In the genomic region with DNA sequence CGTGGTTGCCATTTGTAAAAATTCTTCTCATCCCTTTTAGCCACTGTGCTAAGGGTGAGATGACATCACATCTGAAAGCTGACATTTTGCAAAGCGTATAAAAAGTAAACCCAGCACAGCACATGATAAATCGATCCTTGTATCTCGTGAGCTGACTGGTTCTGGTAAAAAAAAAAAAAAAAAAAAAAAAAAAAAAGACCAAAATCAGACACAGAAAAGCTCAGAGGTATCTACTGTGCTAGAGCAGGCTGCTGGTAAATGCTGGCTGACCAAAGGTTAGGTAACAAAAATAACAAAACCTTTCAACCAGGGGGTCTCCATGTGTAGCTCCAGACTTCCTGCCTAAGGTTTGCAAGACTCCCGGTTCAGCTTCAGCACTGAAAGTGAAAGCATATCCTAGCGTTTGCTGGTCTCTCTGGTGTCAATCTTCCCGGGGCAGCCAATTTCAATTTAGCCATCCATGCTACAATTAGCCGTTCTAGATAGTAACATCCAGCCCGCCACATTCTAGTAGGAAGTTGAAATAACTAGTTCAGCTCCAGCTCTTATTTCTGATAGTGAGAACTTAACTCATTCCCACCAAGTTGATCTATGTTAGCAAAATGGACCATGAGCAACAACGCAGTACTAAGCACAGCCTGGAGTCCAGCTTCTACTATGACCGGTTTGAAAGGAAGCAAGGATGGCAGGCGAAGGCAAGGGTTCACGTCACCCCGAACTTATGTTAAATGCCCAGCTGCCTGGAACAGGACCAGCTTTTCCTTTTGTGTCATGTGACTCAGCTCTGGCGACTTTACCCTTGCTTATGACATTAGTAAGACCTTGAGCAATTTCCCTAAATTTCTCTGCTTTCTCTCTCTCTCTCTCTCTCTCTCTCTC, we compare ENCODE assay signal across 8 mouse cellular contexts. TPM values are rescaled to one million over a fixed set of nuclear protein-coding genes. Genes with fewer than 3 reads are reported as not detected.
DNase-seq lines count a peak whose midpoint lies in the region; ATAC-seq and TF ChIP-seq lines count a peak whose summit lies in the region.

No protein-coding gene starts in this region.

- no peaks in the 10 kb centered on the region for H3K9me3 ChIP-seq in kidney, embryonic 15.5 days (replicated peaks)
- no peaks in the 10 kb centered on the region for H3K9me3 ChIP-seq in intestine, embryonic 15.5 days

- H3K27me3 ChIP-seq in kidney, embryonic 15.5 days, result no peaks in the 10 kb centered on the region
- H3K27me3 ChIP-seq in intestine, embryonic 15.5 days (replicated peaks), result no peaks in the 10 kb centered on the region

- peak overlapping the region; percentile 22 for H3K4me2 ChIP-seq in kidney, embryonic 15.5 days
- no peak overlapping the region for H3K4me2 ChIP-seq in intestine, embryonic 15.5 days (replicated peaks)

- intact Hi-C loops in gastrocnemius, adult 2 months (cut with DNase I), result no loop called here

- no peaks in the 10 kb centered on the region for H3K4me1 ChIP-seq in kidney, embryonic 15.5 days
- no peaks in the 10 kb centered on the region for H3K4me1 ChIP-seq in intestine, embryonic 15.5 days (replicated peaks)

- no peak overlapping the region for H3K27ac ChIP-seq in gastrocnemius, adult 2 months
- H3K27ac ChIP-seq in kidney, embryonic 15.5 days, result no peak overlapping the region
- H3K27ac ChIP-seq in intestine, embryonic 15.5 days, result no peak overlapping the region

- peak overlapping the region; percentile 64 for H3K4me3 ChIP-seq in gastrocnemius, adult 2 months
- no peak overlapping the region for H3K4me3 ChIP-seq in kidney, embryonic 15.5 days (replicated peaks)
- no peak overlapping the region for H3K4me3 ChIP-seq in intestine, embryonic 15.5 days (replicated peaks)

- WGBS in kidney, embryonic 15.5 days, result 53% methylated on average over 15 of the region's 15 CpGs
- 68% methylated on average over 15 of the region's 15 CpGs for WGBS in intestine, embryonic 15.5 days

- no peak for TF ChIP-seq CTCF in gastrocnemius, adult 2 months (IDR thresholded peaks at IDR 0.05)

- no peak overlapping the region for H3K9ac ChIP-seq in kidney, embryonic 15.5 days
- H3K9ac ChIP-seq in intestine, embryonic 15.5 days, result no peak overlapping the region

- DNase-seq in gastrocnemius, adult 2 months, result no peak
- DNase-seq in gastrocnemius, adult 18-20 months (ENCODE audit: low spot score), result no peak
- DNase-seq in thymus, postnatal 0 days (ENCODE audit: low spot score), result peak; percentile 4
- DNase-seq in thymus, postnatal 10 days (ENCODE audit: low spot score in 2 of 2), result no peak
- DNase-seq in c-Kit-positive CD71-positive TER-119-positive erythroid progenitor cells, embryonic 14.5 days (ENCODE audit: low spot score), result no peak

- no peaks in the 10 kb centered on the region for H3K36me3 ChIP-seq in kidney, embryonic 15.5 days
- H3K36me3 ChIP-seq in intestine, embryonic 15.5 days, result no peaks in the 10 kb centered on the region

- no peak for ATAC-seq in kidney, embryonic 15.5 days (replicated peaks; ENCODE audit: low FRiP score)
- no peak for ATAC-seq in erythroid progenitor cell, adult 5-6 weeks (replicated peaks; ENCODE audit: low FRiP score, poor library complexity, severe bottlenecking)
- ATAC-seq in intestine, embryonic 15.5 days, result no peak

RNA-seq across cellular contexts. Expression of a gene that starts 45.8 kb away (rescaled TPM):
- under 1 TPM; 0.61 to 0.95 TPM for total RNA-seq in gastrocnemius, adult 2 months (2021)
- under 1 TPM; 0.19 to 0.43 TPM for total RNA-seq in gastrocnemius, adult 18-20 months (2021)
- 16.4 and 19.9 TPM in 2 replicates for polyA plus RNA-seq in thymus, postnatal 0 days (2015; fragmentation: Nextera tagmentation; extraction: Ambion mirVana)
- polyA plus RNA-seq in kidney, embryonic 15.5 days (2015; fragmentation: Nextera tagmentation; extraction: Ambion mirVana), result 35.4 and 39.2 TPM in 2 replicates
- total RNA-seq in erythroid progenitor cell, adult 5-6 weeks (2015; ENCODE audit: low replicate concordance), result 133 and 146 TPM in 2 replicates
- total RNA-seq in erythroid progenitor cell, adult 5-6 weeks (2017; ENCODE audit: low replicate concordance), result 411 and 513 TPM in 2 replicates
- 25.7 and 26.2 TPM in 2 replicates for polyA plus RNA-seq in intestine, embryonic 15.5 days (2015; fragmentation: Nextera tagmentation; extraction: Ambion mirVana)

Comparison
In these comparisons a context has a peak if more than half of its experiments do, and no peak if none do; other contexts are left out.
1. RNA of a gene that starts 45.8 kb away (total RNA-seq): 133 to 513 TPM in erythroid progenitor cell, adult 5-6 weeks; 0.61 to 0.95 TPM in gastrocnemius, adult 2 months and 0.19 to 0.43 TPM in gastrocnemius, adult 18-20 months; every median in the first group is over 10 times any median in the second.